Mouse (Mus musculus) layer of hippocampus, adult 9-11 months (tissue): ENCODE measurements at regions not wholly inside any gene's neighbourhood (a gene's known extent, or its start where the extent isn't known, plus 50 kb on each side); places are given as distances from the start of the nearest gene placed in this dataset.

ENCODE experiments used
- DNase-seq: peaks from one replicate; pipeline ENCODE4 v3.0.0; 2022

GRCm38 (mm10) chr13:85570886-85571527 lies 282.1 kb upstream of the Rasa1 start:
- DNase-seq: no peak

GRCm38 (mm10) chr13:85557821-85558220 lies 268.9 kb upstream of the Rasa1 start:
- peak; percentile 19 for DNase-seq

GRCm38 (mm10) chr13:85556101-85556853 lies 267.3 kb upstream of the Rasa1 start:
- DNase-seq: peak; percentile 28

- no peak for DNase-seq
These were observed 264.1 kb upstream of the Rasa1 start for GRCm38 (mm10) chr13:85553072-85553471.

GRCm38 (mm10) chr13:85509671-85510070 lies 220.7 kb upstream of the Rasa1 start:
- no peak for DNase-seq

- no peak for DNase-seq
These were observed 219.6 kb upstream of the Rasa1 start for GRCm38 (mm10) chr13:85508552-85508951.

- DNase-seq: peak; percentile 2
These were observed 218.6 kb upstream of the Rasa1 start for GRCm38 (mm10) chr13:85507374-85508101.

- no peak for DNase-seq
These were observed 217.9 kb upstream of the Rasa1 start for GRCm38 (mm10) chr13:85506875-85507274.

- no peak for DNase-seq
These were observed 217.1 kb upstream of the Rasa1 start for GRCm38 (mm10) chr13:85506030-85506429.

- no peak for DNase-seq
These were observed 216.1 kb upstream of the Rasa1 start for GRCm38 (mm10) chr13:85505046-85505445.

- no peak for DNase-seq
These were observed 215.1 kb upstream of the Rasa1 start for GRCm38 (mm10) chr13:85504001-85504400.

- DNase-seq: no peak
These were observed 209.8 kb upstream of the Rasa1 start for GRCm38 (mm10) chr13:85498696-85499095.

GRCm38 (mm10) chr13:85484790-85485189 lies 195.9 kb upstream of the Rasa1 start:
- no peak for DNase-seq

GRCm38 (mm10) chr13:85483348-85483747 lies 194.4 kb upstream of the Rasa1 start:
- no peak for DNase-seq

GRCm38 (mm10) chr13:85479405-85479804 lies 190.5 kb upstream of the Rasa1 start:
- DNase-seq: no peak

- no peak for DNase-seq
These were observed 187.4 kb upstream of the Rasa1 start for GRCm38 (mm10) chr13:85476274-85476846.

- DNase-seq: peak; percentile 77
These were observed 182.4 kb upstream of the Rasa1 start for GRCm38 (mm10) chr13:85471340-85471739.

GRCm38 (mm10) chr13:85459387-85459786 lies 170.5 kb upstream of the Rasa1 start:
- DNase-seq: no peak

- no peak for DNase-seq
These were observed 169.7 kb upstream of the Rasa1 start for GRCm38 (mm10) chr13:85458611-85459010.

GRCm38 (mm10) chr13:85439581-85439980 lies 150.7 kb upstream of the Rasa1 start:
- DNase-seq: no peak

- DNase-seq: peak; percentile 44
These were observed 148.9 kb upstream of the Rasa1 start for GRCm38 (mm10) chr13:85437875-85438274.

- peak; percentile 61 for DNase-seq
These were observed 148.1 kb upstream of the Rasa1 start for GRCm38 (mm10) chr13:85437009-85437408.

GRCm38 (mm10) chr13:85436254-85436653 lies 147.3 kb upstream of the Rasa1 start:
- no peak for DNase-seq
